Mouse (Mus musculus) midbrain, embryonic 16.5 days (tissue): ENCODE data around the gene Immp2l. TPM values are rescaled to one million over a fixed set of nuclear protein-coding genes. Genes with fewer than 3 reads are reported as not detected.
A peak's percentile ranks its signal among the peaks of the same experiment; 100 is the strongest.
"Not testable (repeated sequence)": the region's sequence is repeated elsewhere in the genome, so short reads cannot be mapped to it uniquely, and the experiment has no call there.

Source experiments
- ATAC-seq: fragments of 200-750 bp; cut with Nextera tagmentation; 2 replicates; pipeline ENCODE4 v1.8.0; 2017; ENCODE audit warnings: moderate TSS enrichment
- H3K27ac ChIP-seq: fragments of 300-500 bp; sonication (generic); 2 replicates; pipeline ENCODE4 v1.5.1; 2014; ENCODE audit warnings: mild to moderate bottlenecking, low read length, mixed read lengths
- H3K27me3 ChIP-seq: fragments of 300-500 bp; sonication (generic); 2 replicates; pipeline ENCODE4 v1.6.1; 2014; ENCODE audit warnings: low read depth, low read length, mixed read lengths; ENCODE audit not compliant: control insufficient read depth, insufficient read depth
- H3K36me3 ChIP-seq: fragments of 300-500 bp; sonication (generic); 2 replicates; pipeline ENCODE4 v1.6.1; 2014; ENCODE audit warnings: mild to moderate bottlenecking, low read length, moderate library complexity, mixed read lengths; ENCODE audit not compliant: control insufficient read depth, insufficient read depth
- H3K4me1 ChIP-seq: fragments of 300-500 bp; sonication (generic); 2 replicates; pipeline ENCODE4 v1.6.1; 2014; ENCODE audit warnings: mild to moderate bottlenecking, low read length, mixed read lengths; ENCODE audit not compliant: control insufficient read depth, insufficient read depth
- H3K4me2 ChIP-seq: fragments of 300-500 bp; sonication (generic); 2 replicates; pipeline ENCODE4 v1.6.1; 2014; ENCODE audit warnings: mild to moderate bottlenecking, low read length, mixed read lengths
- H3K4me3 ChIP-seq: fragments of 300-500 bp; sonication (generic); 2 replicates; pipeline ENCODE4 v1.5.1; 2014; ENCODE audit warnings: low read depth, mild to moderate bottlenecking, low read length, moderate library complexity, mixed read lengths
- H3K9ac ChIP-seq: fragments of 300-500 bp; sonication (generic); 2 replicates; pipeline ENCODE4 v1.6.1; 2014; ENCODE audit warnings: low read depth, low read length, mixed read lengths
- H3K9me3 ChIP-seq: fragments of 300-500 bp; sonication (generic); replicated peaks from 2 replicates; pipeline ENCODE4 v1.6.1; 2014; ENCODE audit warnings: mild to moderate bottlenecking, low read length, mixed read lengths; ENCODE audit not compliant: control insufficient read depth, poor library complexity, severe bottlenecking
- WGBS: fragments of 180-500 bp; shearing (Covaris S2); extraction: QIAGEN DNeasy Blood & Tissue Kit; methylation state at CpG from one replicate; pipeline ENCODE4 v1.1.7; 2014; 5-methylcytosine and 5-hydroxymethylcytosine counted together
- polyA plus RNA-seq: library from polyadenylated mRNA; unstranded; fragments of >200 nt; fragmentation: Nextera tagmentation; extraction: Ambion mirVana; gene quantifications from 2 replicates; pipeline ENCODE4 v1.2.1, GENCODE M21; 2015

Immp2l gene
- polyA plus RNA-seq, 1 experiment from 2014 or later = 6.6 TPM

DNA sequence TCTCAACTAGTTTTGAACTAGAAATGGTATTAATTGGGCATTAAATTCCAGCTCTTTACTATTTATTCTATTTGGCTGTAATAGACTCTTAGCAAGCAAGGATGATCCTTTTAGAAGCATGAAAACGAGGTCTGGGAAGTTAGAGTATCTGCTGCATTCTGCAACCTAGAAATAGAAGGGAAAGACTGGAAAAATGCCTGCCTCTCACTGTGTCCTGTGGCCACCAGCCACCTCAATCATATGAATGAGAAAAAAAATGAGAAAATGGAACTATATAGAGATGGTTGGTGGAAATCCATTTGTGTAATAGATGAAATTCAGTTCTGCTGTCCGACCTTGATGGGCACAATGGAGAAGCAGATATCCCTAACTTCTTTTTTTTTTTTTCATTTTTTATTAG, 810.8 kb downstream of the Immp2l start:
- no peak overlapping the region for H3K4me3 ChIP-seq
- ATAC-seq = no peak
- H3K4me2 ChIP-seq = no peak overlapping the region
- H3K27me3 ChIP-seq = no peaks in the 10 kb centered on the region
- 83% methylated on average over 2 of the region's 2 CpGs for WGBS
- no peak overlapping the region for H3K27ac ChIP-seq
- no peaks in the 10 kb centered on the region for H3K36me3 ChIP-seq
- H3K4me1 ChIP-seq = no peaks in the 10 kb centered on the region
- H3K9ac ChIP-seq = no peak overlapping the region
- no peaks in the 10 kb centered on the region for H3K9me3 ChIP-seq

- Histone ChIP-seq H3K4me3 (no peak overlapping the region), H3K27ac (no peak overlapping the region), H3K4me1 (no peaks in the 10 kb centered on the region), H3K9ac (no peak overlapping the region), H3K9me3 (no peaks in the 10 kb centered on the region), H3K36me3 (no peaks in the 10 kb centered on the region), H3K27me3 (no peaks in the 10 kb centered on the region), H3K4me2 (no peak overlapping the region)
- ATAC-seq = no peak
- WGBS = 78% methylated on average over 6 of the region's 6 CpGs
These were observed 814.5 kb downstream of the Immp2l start for GRCm38 (mm10) chr12:41838334-41838847.

DNA sequence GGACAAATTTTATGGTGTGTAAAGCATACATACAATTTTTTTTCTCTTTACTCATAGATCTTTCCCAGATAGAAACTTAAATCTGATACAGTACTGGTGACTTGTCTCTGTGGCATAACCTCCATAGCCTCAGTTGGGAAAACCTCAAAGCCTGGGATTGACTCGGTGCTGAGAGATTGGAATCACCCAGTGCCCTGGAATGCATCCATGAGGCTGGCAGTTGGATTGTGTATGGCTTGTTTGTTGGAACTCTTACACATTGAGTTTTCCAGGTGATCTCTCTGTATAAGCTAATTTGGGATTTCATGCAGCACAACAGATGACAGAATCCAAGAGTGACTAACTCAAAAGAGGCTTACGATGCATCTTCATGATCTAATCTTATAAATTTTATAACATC, 815.4 kb downstream of the Immp2l start:
- Histone ChIP-seq H3K27me3 (no peaks in the 10 kb centered on the region), H3K4me1 (no peaks in the 10 kb centered on the region), H3K9ac (no peak overlapping the region), H3K9me3 (no peaks in the 10 kb centered on the region), H3K27ac (no peak overlapping the region), H3K4me2 (no peak overlapping the region), H3K4me3 (no peak overlapping the region), H3K36me3 (no peaks in the 10 kb centered on the region)
- no peak for ATAC-seq
- 94% methylated on average over 2 of the region's 2 CpGs for WGBS

GRCm38 (mm10) chr12:41842694-41843329, 818.9 kb downstream of the Immp2l start:
- Histone ChIP-seq H3K4me1 (no peaks in the 10 kb centered on the region), H3K27me3 (no peaks in the 10 kb centered on the region), H3K4me3 (no peak overlapping the region), H3K9ac (no peak overlapping the region), H3K9me3 (no peaks in the 10 kb centered on the region), H3K27ac (no peak overlapping the region), H3K36me3 (no peaks in the 10 kb centered on the region), H3K4me2 (no peak overlapping the region)
- WGBS = 39% methylated on average over 6 of the region's 6 CpGs
- ATAC-seq = no peak; the same call in 1 of the 2 replicates

DNA sequence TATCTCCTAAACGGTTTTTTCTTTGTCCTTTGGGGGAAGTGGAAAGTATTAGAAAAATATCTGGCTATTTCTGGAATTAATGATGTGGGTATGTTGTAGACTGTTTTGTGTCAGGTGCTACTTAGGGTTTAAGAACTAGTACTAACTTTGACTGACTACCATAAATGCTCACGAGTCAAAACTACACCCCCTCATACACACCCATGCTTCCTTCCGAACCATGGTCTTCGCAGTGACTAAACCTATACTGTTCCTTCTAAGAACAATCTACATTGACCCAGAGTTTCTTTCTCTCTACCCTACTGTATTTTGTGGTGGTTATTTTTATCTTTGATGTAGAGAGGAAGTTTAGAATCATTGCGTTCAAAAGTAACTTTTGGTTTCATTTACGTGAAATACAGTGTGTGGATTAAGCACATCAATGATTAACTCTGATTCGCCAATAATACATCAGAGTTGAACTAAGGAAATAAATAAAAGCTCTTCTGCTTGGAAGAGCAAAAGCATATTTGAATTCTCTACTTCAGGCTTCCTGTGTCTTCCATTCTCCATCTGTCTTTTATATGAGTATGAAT, 828.1 kb downstream of the Immp2l start:
- no peaks in the 10 kb centered on the region for H3K27me3 ChIP-seq
- H3K9me3 ChIP-seq = no peaks in the 10 kb centered on the region
- no peak overlapping the region for H3K9ac ChIP-seq
- H3K4me3 ChIP-seq = no peak overlapping the region
- H3K36me3 ChIP-seq = no peaks in the 10 kb centered on the region
- ATAC-seq = no peak
- no peaks in the 10 kb centered on the region for H3K4me1 ChIP-seq
- 92% methylated on average over 7 of the region's 7 CpGs for WGBS
- H3K27ac ChIP-seq = no peak overlapping the region
- H3K4me2 ChIP-seq = no peak overlapping the region

DNA sequence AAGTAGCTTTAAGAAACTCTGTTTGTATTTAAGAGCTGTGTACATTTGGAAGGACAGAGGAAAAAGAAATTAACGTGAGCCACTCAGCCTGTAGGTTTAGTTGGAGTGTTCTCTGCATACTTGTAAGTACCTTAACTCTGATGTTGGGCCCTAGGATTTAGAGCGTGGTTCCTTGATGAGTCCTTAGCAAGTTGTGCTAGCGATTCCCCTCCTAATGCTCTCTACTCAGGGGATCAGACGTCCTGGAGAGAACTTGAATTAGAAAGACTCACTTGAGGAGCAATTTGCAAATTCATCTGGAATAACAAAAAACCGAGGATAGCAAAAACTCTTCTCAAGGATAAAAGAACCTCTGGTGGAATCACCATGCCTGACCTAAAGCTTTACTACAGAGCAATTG, 835.8 kb downstream of the Immp2l start:
- H3K27ac ChIP-seq, H3K27me3 ChIP-seq, H3K36me3 ChIP-seq, H3K4me1 ChIP-seq, ATAC-seq, H3K4me3 ChIP-seq, H3K4me2 ChIP-seq, H3K9me3 ChIP-seq, H3K9ac ChIP-seq: not testable (repeated sequence)
- 42% methylated on average over 5 of the region's 5 CpGs for WGBS

- no peak overlapping the region for H3K9ac ChIP-seq
- WGBS = 93% methylated on average over 2 of the region's 2 CpGs
These were observed 844.4 kb downstream of the Immp2l start for GRCm38 (mm10) chr12:41868317-41868716.

GRCm38 (mm10) chr12:41874015-41874414, 850.1 kb downstream of the Immp2l start:
- WGBS = 87% methylated on average over 2 of the region's 2 CpGs
- H3K27me3 ChIP-seq = no peaks in the 10 kb centered on the region
- no peak for ATAC-seq
- no peak overlapping the region for H3K4me2 ChIP-seq
- no peaks in the 10 kb centered on the region for H3K36me3 ChIP-seq
- H3K4me1 ChIP-seq = no peaks in the 10 kb centered on the region
- no peaks in the 10 kb centered on the region for H3K9me3 ChIP-seq
- H3K27ac ChIP-seq = no peak overlapping the region
- no peak overlapping the region for H3K9ac ChIP-seq
- no peak overlapping the region for H3K4me3 ChIP-seq

More at GRCm38 (mm10) chr12:41868317-41868716, 844.4 kb downstream of the Immp2l start:
- Histone ChIP-seq H3K4me1 (no peaks in the 10 kb centered on the region), H3K27ac (no peak overlapping the region), H3K9me3 (peaks cover 5% of the 10 kb centered on the region), H3K36me3 (no peaks in the 10 kb centered on the region), H3K4me2 (no peak overlapping the region), H3K4me3 (no peak overlapping the region), H3K27me3 (no peaks in the 10 kb centered on the region)
- no peak for ATAC-seq

GRCm38 (mm10) chr12:41877292-41877959, 853.5 kb downstream of the Immp2l start:
- H3K9me3 ChIP-seq = no peaks in the 10 kb centered on the region
- no peak overlapping the region for H3K27ac ChIP-seq
- H3K4me3 ChIP-seq = no peak overlapping the region
- no peak overlapping the region for H3K9ac ChIP-seq
- ATAC-seq = peak; percentile 67; the same call in 1 of the 2 replicates
- no peak overlapping the region for H3K4me2 ChIP-seq
- no peaks in the 10 kb centered on the region for H3K27me3 ChIP-seq
- WGBS = 34% methylated on average over 5 of the region's 5 CpGs
- no peaks in the 10 kb centered on the region for H3K4me1 ChIP-seq
- no peaks in the 10 kb centered on the region for H3K36me3 ChIP-seq
